Comparison of ENCODE assay signal across 22 mouse cellular contexts in genomic region chr2:119916007-119916406, GRCm38 (mm10).
"Had no signal": no experiment of that assay in that cellular context is flagged by ENCODE, and none has a peak within 500 bp of the region (broad histone marks: within the 10 kb centered on the region; RNA-seq: fewer than 3 reads in every experiment).

No protein-coding gene starts in this region.

- DNase-seq: cerebellum, adult 2 months; cerebellum, adult 8-10 months; cerebellum, adult 9-10 months; cerebellum, adult 9-11 months; cerebellum, postnatal 10 days; cerebellum, postnatal 14 days; cerebellum, postnatal 25 days; cerebellum, postnatal 36 days; embryo, embryonic 11 days; forebrain, postnatal 0 days; gastrocnemius, adult 2 months; gastrocnemius, postnatal 10 days; gastrocnemius, postnatal 14 days; gastrocnemius, postnatal 25 days; gastrocnemius, postnatal 36 days; heart, adult 11 months; heart, adult 18-20 months; heart, adult 2 months had no signal

- ATAC-seq: forebrain, embryonic 13.5 days; forebrain, embryonic 14.5 days; forebrain, embryonic 15.5 days; forebrain, embryonic 16.5 days; forebrain, postnatal 0 days had no signal
